Comparison of ENCODE assay signal across 12 mouse cellular contexts in genomic region chr19:27099921-27100320, GRCm38 (mm10).
DNase-seq lines count a peak whose midpoint lies in the region; ATAC-seq and TF ChIP-seq lines count a peak whose summit lies in the region.
"Had no signal": no experiment of that assay in that cellular context is flagged by ENCODE, and none has a peak within 500 bp of the region (broad histone marks: within the 10 kb centered on the region; RNA-seq: fewer than 3 reads in every experiment).

No protein-coding gene starts in this region.

- H3K9me3 ChIP-seq in hindbrain, postnatal 0 days (ENCODE audit: low read length): no peaks in the 10 kb centered on the region
- no peaks in the 10 kb centered on the region for H3K9me3 ChIP-seq in hindbrain, embryonic 13.5 days
- H3K9me3 ChIP-seq in lung, postnatal 0 days (ENCODE audit: low read length): no peaks in the 10 kb centered on the region
- H3K9me3 ChIP-seq: embryonic facial prominence, embryonic 13.5 days; liver, embryonic 13.5 days had no signal

- ATAC-seq in hindbrain, postnatal 0 days: 0 out of 2 replicates have a peak, but pooled peaks have one; percentile 55
- ATAC-seq in hindbrain, embryonic 13.5 days (ENCODE audit: low FRiP score): no peak
- no peak for ATAC-seq in lung, postnatal 0 days

- intact Hi-C loops in heart, postnatal 36 days (cut with DNase I): loop anchor here (1.0 to 5.0 kb wide), 3 partner anchors 63 to 117 kb away; partner anchors contain the start of gene Vldlr

- no peak for TF ChIP-seq EP300 in lung, postnatal 0 days (IDR thresholded peaks at IDR 0.05)

- DNase-seq in hindbrain, postnatal 0 days (ENCODE audit: low spot score): peak; percentile 24
- peak; percentile 18 for DNase-seq in gastrocnemius, adult 18-20 months (ENCODE audit: low spot score)
- DNase-seq in heart, adult 9 months (ENCODE audit: low spot score in 2 of 2): peak; percentile 42 to 65
- peak; percentile 23 to 38 for DNase-seq in heart, postnatal 36 days
- no peak for DNase-seq in layer of hippocampus, adult 9-10 months (ENCODE audit: low spot score)
- no peak for DNase-seq in spleen, adult 18-20 months
- DNase-seq in lung, postnatal 0 days (ENCODE audit: low spot score): no peak
- DNase-seq: cerebellum, adult 8-10 months; kidney, postnatal 36 days; liver, embryonic 13.5 days had no signal

- no peaks in the 10 kb centered on the region for H3K4me1 ChIP-seq in hindbrain, postnatal 0 days (ENCODE audit: insufficient read depth, low read length)
- peaks cover 3% of the 10 kb centered on the region; the same call in 1 of the 2 replicates for H3K4me1 ChIP-seq in hindbrain, embryonic 13.5 days (replicated peaks)
- H3K4me1 ChIP-seq in lung, postnatal 0 days (ENCODE audit: insufficient read depth, low read depth, low read length): no peaks in the 10 kb centered on the region
- H3K4me1 ChIP-seq: liver, embryonic 13.5 days had no signal

- H3K27ac ChIP-seq in hindbrain, postnatal 0 days: no peak overlapping the region
- H3K27ac ChIP-seq in hindbrain, embryonic 13.5 days: no peak overlapping the region
- no peak overlapping the region for H3K27ac ChIP-seq in lung, postnatal 0 days (ENCODE audit: low read length)
- H3K27ac ChIP-seq: embryonic facial prominence, embryonic 13.5 days; liver, embryonic 13.5 days had no signal

- H3K36me3 ChIP-seq in hindbrain, postnatal 0 days (ENCODE audit: insufficient read depth, low read length): no peaks in the 10 kb centered on the region
- H3K36me3 ChIP-seq in hindbrain, embryonic 13.5 days: no peaks in the 10 kb centered on the region
- H3K36me3 ChIP-seq in lung, postnatal 0 days (ENCODE audit: insufficient read depth, low read length): no peaks in the 10 kb centered on the region
- H3K36me3 ChIP-seq: embryonic facial prominence, embryonic 13.5 days; liver, embryonic 13.5 days had no signal

- TF ChIP-seq CTCF in hindbrain, postnatal 0 days (IDR thresholded peaks at IDR 0.05; ENCODE audit: low read depth): no peak
- TF ChIP-seq CTCF in lung, postnatal 0 days (IDR thresholded peaks at IDR 0.05): no peak

- H3K9ac ChIP-seq in hindbrain, postnatal 0 days (replicated peaks; ENCODE audit: low read length): no peak overlapping the region
- H3K9ac ChIP-seq in hindbrain, embryonic 13.5 days: no peak overlapping the region
- H3K9ac ChIP-seq in lung, postnatal 0 days (replicated peaks; ENCODE audit: low read depth): no peak overlapping the region
- H3K9ac ChIP-seq: embryonic facial prominence, embryonic 13.5 days; liver, embryonic 13.5 days had no signal

- no peak overlapping the region for H3K4me2 ChIP-seq in hindbrain, postnatal 0 days (ENCODE audit: low read depth, low read length)
- no peak overlapping the region for H3K4me2 ChIP-seq in hindbrain, embryonic 13.5 days
- no peak overlapping the region for H3K4me2 ChIP-seq in lung, postnatal 0 days (replicated peaks; ENCODE audit: low read depth, low read length)
- H3K4me2 ChIP-seq: embryonic facial prominence, embryonic 13.5 days; liver, embryonic 13.5 days had no signal

- H3K4me3 ChIP-seq in hindbrain, postnatal 0 days (ENCODE audit: low read length): no peak overlapping the region
- H3K4me3 ChIP-seq in hindbrain, embryonic 13.5 days: no peak overlapping the region
- H3K4me3 ChIP-seq in lung, postnatal 0 days (ENCODE audit: low read depth, low read length): no peak overlapping the region
- H3K4me3 ChIP-seq: embryonic facial prominence, embryonic 13.5 days; liver, embryonic 13.5 days had no signal

- no peaks in the 10 kb centered on the region for H3K27me3 ChIP-seq in hindbrain, postnatal 0 days (ENCODE audit: insufficient read depth, low read length)
- H3K27me3 ChIP-seq in hindbrain, embryonic 13.5 days: no peaks in the 10 kb centered on the region
- no peaks in the 10 kb centered on the region for H3K27me3 ChIP-seq in lung, postnatal 0 days (replicated peaks; ENCODE audit: insufficient read depth, low read length)
- H3K27me3 ChIP-seq: embryonic facial prominence, embryonic 13.5 days; liver, embryonic 13.5 days had no signal

- WGBS in hindbrain, postnatal 0 days: 57% methylated on average over 1 of the region's 1 CpGs
- 76% methylated on average over 1 of the region's 1 CpGs for WGBS in hindbrain, embryonic 13.5 days
- 85% methylated on average over 1 of the region's 1 CpGs for WGBS in lung, postnatal 0 days

Comparison
In these comparisons a context has a peak if more than half of its experiments do, and no peak if none do; other contexts are left out.
1. DNase-seq: peak in hindbrain, postnatal 0 days (single experiment), gastrocnemius, adult 18-20 months (single experiment), heart, adult 9 months (2 of 2) and heart, postnatal 36 days (2 of 2); none in layer of hippocampus, adult 9-10 months (single experiment), spleen, adult 18-20 months (0 of 2) and lung, postnatal 0 days (single experiment).